Mouse (Mus musculus): Measurements from ENCODE around the gene Srpx2. TPM values are rescaled to one million over a fixed set of nuclear protein-coding genes. Genes with fewer than 3 reads are reported as not detected.

The Srpx2 gene
- total RNA-seq, 2 experiments from 2014 or later = not detected

Other genes starting within 250 kb of the Srpx2 start
- not detected in 2 replicates for gene Pcdh19, start 219.4 kb upstream of the Srpx2 start, total RNA-seq (2014; fragmentation: Nextera tagmentation)
- not detected in 2 replicates for gene Pcdh19, start 219.4 kb upstream of the Srpx2 start, total RNA-seq (2017)
- not detected in 2 replicates for gene Tnmd, start 57.4 kb upstream of the Srpx2 start, total RNA-seq (2014; fragmentation: Nextera tagmentation)
- not detected in 2 replicates for gene Tnmd, start 57.4 kb upstream of the Srpx2 start, total RNA-seq (2017)
- gene Tspan6, start 10.0 kb upstream of the Srpx2 start, total RNA-seq (2014; fragmentation: Nextera tagmentation) = 4.0 and 6.1 TPM in 2 replicates
- 5.7 and 14.9 TPM in 2 replicates for gene Tspan6, start 10.0 kb upstream of the Srpx2 start, total RNA-seq (2017)
- gene Sytl4, start 73.4 kb downstream of the Srpx2 start, total RNA-seq (2014; fragmentation: Nextera tagmentation) = 2.2 and 5.2 TPM in 2 replicates
- gene Sytl4, start 73.4 kb downstream of the Srpx2 start, total RNA-seq (2017) = 7.4 and 8.4 TPM in 2 replicates
- 60.4 and 71.4 TPM in 2 replicates for gene Cstf2, start 150.8 kb downstream of the Srpx2 start, total RNA-seq (2014; fragmentation: Nextera tagmentation)
- gene Cstf2, start 150.8 kb downstream of the Srpx2 start, total RNA-seq (2017) = 88.3 and 89.1 TPM in 2 replicates

All from megakaryocyte-erythroid progenitor cell, adult 5-6 weeks (primary cell).